Mouse (Mus musculus) adrenal gland, adult 10 weeks (tissue): ENCODE results near the gene Fam20a. TPM values are rescaled to one million over a fixed set of nuclear protein-coding genes. Genes with fewer than 3 reads are reported as not detected.

Experiments
- polyA plus RNA-seq: library from polyadenylated mRNA; stranded (reverse); fragments of 350-450 nt; fragmentation: Illumina TruSeq; extraction: RNeasy Lipid Tissue Mini Kit (QIAGEN cat#74804); gene quantifications from one replicate; pipeline ENCODE4 v1.2.3, GENCODE M21; 2014; ENCODE audit warnings: low read depth, low replicate concordance

The Fam20a gene
- not detected for polyA plus RNA-seq

DNA sequence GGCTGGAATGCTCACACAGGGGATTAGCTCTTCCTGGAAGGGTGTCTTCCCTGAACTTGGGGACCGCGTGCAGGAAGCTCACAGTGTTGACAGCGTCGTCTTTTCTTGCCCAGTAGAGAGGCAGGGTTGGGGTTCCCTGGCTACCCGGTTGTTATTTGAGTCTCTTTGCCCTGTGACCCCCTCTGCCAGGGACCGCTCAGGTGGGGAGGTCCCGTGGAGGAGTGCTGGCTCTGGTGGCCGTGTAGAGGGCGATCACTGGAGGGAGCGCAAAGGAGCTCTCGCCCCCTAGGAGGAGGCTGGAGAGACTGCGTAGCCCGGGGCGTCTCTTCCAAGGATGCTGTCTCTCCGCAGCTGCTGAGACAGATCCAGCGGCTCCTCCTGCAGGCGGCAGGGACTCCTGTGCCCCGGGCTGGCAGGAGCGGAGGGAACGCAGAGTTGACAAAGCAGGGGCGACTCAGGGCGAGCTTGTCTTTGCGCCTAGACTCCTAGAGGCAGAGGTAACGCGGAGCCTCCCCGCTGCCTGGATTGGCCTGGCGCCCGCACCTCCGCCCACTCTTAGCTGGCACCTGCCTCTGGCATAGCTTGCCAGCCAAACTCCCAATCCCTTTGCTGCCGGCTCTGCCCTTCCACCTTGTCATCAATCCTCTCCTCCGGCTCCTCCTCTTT lies at the start of gene Fam20a:
Gene Fam20a, minus strand, starts transcription at position 499 of the 666 bp plus-strand sequence.

GRCm38 (mm10) chr11:109649206-109649605 lies 72.9 kb downstream of the Fam20a start, which contains the start of gene Prkar1a:
Gene Prkar1a, plus strand, starts transcription at chr11:109649405.

Other genes with a start within 250 kb of the Fam20a start
- 4.4 TPM for gene Arsg, start 248.9 kb downstream of the Fam20a start, polyA plus RNA-seq
- 0.87 TPM for gene Slc16a6, start 248.7 kb downstream of the Fam20a start, polyA plus RNA-seq
- 46.6 TPM for gene Wipi1, start 110.3 kb downstream of the Fam20a start, polyA plus RNA-seq
- gene Prkar1a, start 72.9 kb downstream of the Fam20a start, polyA plus RNA-seq = 703 TPM
- not detected for gene 1700012B07Rik, start 105.8 kb upstream of the Fam20a start, polyA plus RNA-seq